Mouse (Mus musculus) stomach, embryonic 15.5 days (tissue): ENCODE results near the gene Gria4. TPM values are rescaled to one million over a fixed set of nuclear protein-coding genes. Genes with fewer than 3 reads are reported as not detected.

ENCODE experiments used
- ATAC-seq: fragments of 200-750 bp; cut with Nextera tagmentation; 2 replicates; pipeline ENCODE4 v1.8.0; 2017; ENCODE audit warnings: low read depth, moderate number of reproducible peaks, moderate TSS enrichment; ENCODE audit not compliant: insufficient read depth, low FRiP score
- H3K27ac ChIP-seq: fragments of 300-500 bp; sonication (generic); 2 replicates; pipeline ENCODE4 v1.5.1; 2015; ENCODE audit warnings: mild to moderate bottlenecking, inconsistent platforms
- H3K27me3 ChIP-seq: fragments of 300-500 bp; sonication (generic); replicated peaks from 2 replicates; pipeline ENCODE4 v1.6.1; 2015; ENCODE audit warnings: inconsistent platforms
- H3K36me3 ChIP-seq: fragments of 300-500 bp; sonication (generic); 2 replicates; pipeline ENCODE4 v1.6.1; 2015; ENCODE audit warnings: inconsistent platforms
- H3K4me1 ChIP-seq: fragments of 300-500 bp; sonication (generic); 2 replicates; pipeline ENCODE4 v1.6.1; 2015; ENCODE audit warnings: inconsistent platforms
- H3K4me2 ChIP-seq: fragments of 300-500 bp; sonication (generic); 2 replicates; pipeline ENCODE4 v1.6.1; 2015; ENCODE audit warnings: mild to moderate bottlenecking, inconsistent platforms
- H3K4me3 ChIP-seq: fragments of 300-500 bp; sonication (generic); replicated peaks from 2 replicates; pipeline ENCODE4 v1.5.1; 2015; ENCODE audit warnings: inconsistent platforms
- H3K9ac ChIP-seq: fragments of 300-500 bp; sonication (generic); 2 replicates; pipeline ENCODE4 v1.6.1; 2015; ENCODE audit warnings: inconsistent platforms
- H3K9me3 ChIP-seq: fragments of 300-500 bp; sonication (generic); 2 replicates; pipeline ENCODE4 v1.6.1; 2016; ENCODE audit warnings: inconsistent platforms
- WGBS: fragments of 180-500 bp; shearing (Covaris S2); methylation state at CpG from one replicate; pipeline ENCODE4 v1.1.7; 2015; 5-methylcytosine and 5-hydroxymethylcytosine counted together
- polyA plus RNA-seq: library from polyadenylated mRNA; unstranded; fragments of >200 nt; fragmentation: Nextera tagmentation; extraction: Ambion mirVana; gene quantifications from 2 replicates; pipeline ENCODE4 v1.2.1, GENCODE M21; 2015

The Gria4 gene
- polyA plus RNA-seq, 1 experiment from 2014 or later: 4.6 TPM

GRCm38 (mm10) chr9:4539218-4539617, 256.8 kb downstream of the Gria4 start:
- no peak for ATAC-seq
- Histone ChIP-seq H3K9me3 (no peaks in the 10 kb centered on the region), H3K9ac (no peak overlapping the region), H3K4me1 (no peaks in the 10 kb centered on the region), H3K27me3 (no peaks in the 10 kb centered on the region), H3K4me3 (no peak overlapping the region), H3K36me3 (no peaks in the 10 kb centered on the region), H3K4me2 (no peak overlapping the region), H3K27ac (no peak overlapping the region)
- 54% methylated on average over 1 of the region's 1 CpGs for WGBS

GRCm38 (mm10) chr9:4536514-4537150, 259.4 kb downstream of the Gria4 start:
- WGBS: 90% methylated on average over 6 of the region's 6 CpGs
- Histone ChIP-seq H3K27me3 (no peaks in the 10 kb centered on the region), H3K36me3 (no peaks in the 10 kb centered on the region), H3K9ac (no peak overlapping the region), H3K9me3 (no peaks in the 10 kb centered on the region), H3K27ac (no peak overlapping the region), H3K4me1 (no peaks in the 10 kb centered on the region), H3K4me2 (no peak overlapping the region), H3K4me3 (no peak overlapping the region)
- ATAC-seq: no peak

DNA sequence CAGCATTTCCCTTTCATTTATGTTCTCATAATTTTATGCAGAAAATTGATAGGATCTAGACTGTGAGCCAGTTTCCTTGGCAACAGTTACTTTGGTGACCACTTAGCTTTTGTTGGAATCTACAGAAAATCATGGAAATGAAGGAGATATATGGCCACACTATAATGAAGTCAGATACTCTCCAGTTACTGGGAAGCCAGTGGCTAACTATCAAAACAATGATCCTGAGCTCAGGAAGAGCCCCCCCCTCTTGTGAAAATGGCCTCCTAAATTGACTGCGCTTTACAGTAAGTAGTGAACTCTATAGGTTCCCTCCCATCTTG, 281.5 kb downstream of the Gria4 start:
- ATAC-seq: no peak
- Histone ChIP-seq H3K27me3 (no peaks in the 10 kb centered on the region), H3K27ac (no peak overlapping the region), H3K36me3 (no peaks in the 10 kb centered on the region), H3K9me3 (no peaks in the 10 kb centered on the region), H3K4me3 (no peak overlapping the region), H3K4me1 (no peaks in the 10 kb centered on the region), H3K4me2 (no peak overlapping the region), H3K9ac (no peak overlapping the region)
- WGBS: 96% methylated on average over 1 of the region's 1 CpGs

DNA sequence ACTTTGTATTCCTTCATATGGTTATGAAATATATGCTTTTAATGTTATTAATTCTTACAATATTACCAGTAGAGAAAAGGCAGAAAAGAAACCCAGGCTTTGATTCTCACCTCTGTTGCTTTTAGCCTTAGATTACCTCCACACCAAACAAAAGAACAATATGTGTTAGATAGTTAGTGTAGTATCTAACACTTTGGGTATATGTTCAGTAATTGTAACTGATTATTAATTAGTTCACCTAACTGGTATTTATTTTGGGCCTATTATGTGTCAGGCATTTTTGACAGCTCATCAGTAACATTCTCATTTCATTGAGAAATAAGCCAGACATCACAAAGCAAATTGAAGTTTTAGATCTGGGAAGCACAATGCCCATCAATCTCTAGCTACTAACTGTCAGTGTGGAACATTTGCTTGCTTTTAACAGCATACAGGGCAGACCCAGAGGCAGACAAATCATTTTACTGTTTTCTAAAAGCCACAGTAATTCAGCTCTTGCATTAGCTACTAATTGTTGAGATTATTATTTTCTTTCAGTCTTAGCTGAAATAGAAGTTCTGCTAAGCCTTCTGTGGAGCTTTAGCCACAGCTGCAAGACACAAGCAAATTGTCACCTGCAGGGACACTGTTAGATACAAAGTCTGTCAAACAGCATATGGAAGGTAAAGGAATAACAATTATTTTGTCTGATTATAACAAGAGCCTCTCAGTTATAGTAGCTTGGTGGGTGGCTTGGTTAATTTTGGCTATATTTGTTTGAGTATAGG, 282.1 kb downstream of the Gria4 start:
- no peaks in the 10 kb centered on the region for H3K9me3 ChIP-seq
- no peak overlapping the region for H3K27ac ChIP-seq
- H3K4me3 ChIP-seq: no peak overlapping the region
- H3K36me3 ChIP-seq: no peaks in the 10 kb centered on the region
- H3K4me2 ChIP-seq: no peak overlapping the region
- no peak overlapping the region for H3K9ac ChIP-seq
- ATAC-seq: no peak
- no peaks in the 10 kb centered on the region for H3K27me3 ChIP-seq
- H3K4me1 ChIP-seq: no peaks in the 10 kb centered on the region

DNA sequence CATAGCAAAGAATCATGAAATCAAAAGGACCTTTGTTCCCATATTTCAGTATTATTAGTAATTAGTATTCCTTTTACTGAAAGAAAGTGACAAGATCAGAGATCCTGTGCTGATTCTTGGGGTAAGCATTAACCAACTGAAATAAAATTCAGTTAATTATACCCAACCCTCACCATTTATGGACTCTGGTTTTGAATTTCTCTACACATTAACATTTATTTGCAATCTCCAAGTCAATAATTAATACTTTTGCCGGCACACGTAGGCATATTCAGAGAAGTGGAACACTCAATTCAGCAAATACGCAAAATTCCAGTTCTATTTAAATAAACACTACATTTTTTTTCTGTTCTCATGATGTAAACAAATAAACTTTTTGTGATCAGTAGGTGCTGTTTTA, 289.9 kb downstream of the Gria4 start:
- 81% methylated on average over 3 of the region's 3 CpGs for WGBS
- no peak for ATAC-seq

GRCm38 (mm10) chr9:4505087-4505486, 290.9 kb downstream of the Gria4 start:
- Histone ChIP-seq H3K27ac (no peak overlapping the region), H3K27me3 (no peaks in the 10 kb centered on the region), H3K4me2 (no peak overlapping the region), H3K9me3 (no peaks in the 10 kb centered on the region), H3K9ac (no peak overlapping the region), H3K4me1 (no peaks in the 10 kb centered on the region), H3K4me3 (no peak overlapping the region), H3K36me3 (no peaks in the 10 kb centered on the region)
- ATAC-seq: no peak
- 17% methylated on average over 1 of the region's 1 CpGs for WGBS

More for the DNA sequence above, 289.9 kb downstream of the Gria4 start:
- Histone ChIP-seq H3K4me3 (no peak overlapping the region), H3K27me3 (no peaks in the 10 kb centered on the region), H3K4me1 (no peaks in the 10 kb centered on the region), H3K9ac (no peak overlapping the region), H3K4me2 (no peak overlapping the region), H3K9me3 (no peaks in the 10 kb centered on the region), H3K27ac (no peak overlapping the region), H3K36me3 (no peaks in the 10 kb centered on the region)

DNA sequence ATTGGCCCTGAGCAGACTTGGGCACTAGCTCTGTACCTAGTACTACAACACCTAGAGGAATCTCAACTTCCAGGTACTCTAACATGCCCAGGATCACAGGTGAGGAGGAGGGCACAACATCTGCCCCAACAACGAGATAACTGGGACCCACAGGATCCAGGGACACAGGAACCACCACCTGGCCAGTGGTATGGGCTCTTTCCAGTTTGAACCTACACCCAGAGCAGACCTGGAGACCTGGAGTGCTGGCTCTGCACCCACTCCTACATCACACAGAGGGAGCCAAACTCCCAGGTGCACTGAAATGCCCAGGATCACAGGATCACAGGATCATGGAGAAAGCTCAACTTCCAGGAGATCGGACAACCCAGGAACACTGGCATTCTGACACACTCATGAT, 309.6 kb downstream of the Gria4 start:
- H3K36me3 ChIP-seq: no peaks in the 10 kb centered on the region
- WGBS: 83% methylated on average over 2 of the region's 2 CpGs
- no peak for ATAC-seq

DNA sequence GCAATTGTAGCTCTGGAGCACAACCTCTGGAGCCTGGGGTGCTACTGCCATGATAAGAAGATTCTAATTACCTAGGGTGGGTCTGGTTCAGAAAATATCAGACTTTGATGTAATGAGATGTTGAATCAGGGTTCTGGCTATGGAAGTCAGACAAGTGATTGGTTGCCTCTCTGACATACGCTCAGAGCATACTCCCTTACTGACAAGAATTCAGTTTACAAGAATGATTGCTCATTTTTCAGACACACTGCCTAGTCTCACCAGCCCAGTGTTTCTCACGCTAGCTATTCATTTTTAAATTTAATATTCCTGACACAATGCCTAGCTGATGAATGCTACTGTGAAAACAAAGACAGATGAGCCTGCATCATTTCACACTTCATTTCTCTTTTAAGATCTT, 311.5 kb downstream of the Gria4 start:
- Histone ChIP-seq H3K27me3 (no peaks in the 10 kb centered on the region), H3K4me3 (no peak overlapping the region), H3K9ac (no peak overlapping the region)

More for the DNA sequence above, 309.6 kb downstream of the Gria4 start:
- Histone ChIP-seq H3K4me2 (no peak overlapping the region), H3K4me3 (no peak overlapping the region), H3K4me1 (no peaks in the 10 kb centered on the region), H3K27me3 (no peaks in the 10 kb centered on the region), H3K9ac (no peak overlapping the region), H3K9me3 (no peaks in the 10 kb centered on the region), H3K27ac (no peak overlapping the region)

DNA sequence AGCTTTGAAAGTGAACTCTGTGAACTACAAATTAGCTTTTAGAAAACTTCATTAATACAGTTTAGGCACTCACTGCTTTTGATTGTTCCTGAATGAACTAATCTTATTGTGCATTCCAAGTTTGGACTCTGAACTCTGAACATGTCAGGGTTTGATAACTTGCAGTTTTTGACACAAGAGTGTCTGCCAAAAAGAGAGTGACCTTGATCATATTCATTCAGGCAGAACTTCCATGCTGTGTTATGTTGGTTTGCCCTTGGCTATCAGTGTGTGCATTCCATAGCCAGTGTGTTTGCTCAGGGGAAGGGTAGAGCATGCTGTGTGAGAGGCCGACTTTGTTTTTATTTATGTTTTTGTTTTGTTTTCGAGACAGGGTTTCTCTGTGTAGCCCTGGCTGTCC, 325.2 kb downstream of the Gria4 start:
- H3K36me3 ChIP-seq: no peaks in the 10 kb centered on the region
- H3K4me2 ChIP-seq: no peak overlapping the region
- no peaks in the 10 kb centered on the region for H3K9me3 ChIP-seq
- no peaks in the 10 kb centered on the region for H3K27me3 ChIP-seq
- WGBS: 67% methylated on average over 2 of the region's 2 CpGs
- no peak overlapping the region for H3K4me3 ChIP-seq
- no peaks in the 10 kb centered on the region for H3K4me1 ChIP-seq
- no peak for ATAC-seq
- H3K9ac ChIP-seq: no peak overlapping the region
- H3K27ac ChIP-seq: no peak overlapping the region

More for the DNA sequence above, 311.5 kb downstream of the Gria4 start:
- WGBS: 68% methylated on average over 2 of the region's 2 CpGs
- H3K36me3 ChIP-seq: no peaks in the 10 kb centered on the region
- no peak overlapping the region for H3K27ac ChIP-seq
- no peak for ATAC-seq
- H3K9me3 ChIP-seq: no peaks in the 10 kb centered on the region
- no peaks in the 10 kb centered on the region for H3K4me1 ChIP-seq
- no peak overlapping the region for H3K4me2 ChIP-seq

GRCm38 (mm10) chr9:4459456-4460070, 336.5 kb downstream of the Gria4 start:
- 32% methylated on average over 1 of the region's 1 CpGs for WGBS
- H3K9me3 ChIP-seq: no peaks in the 10 kb centered on the region
- H3K4me3 ChIP-seq: no peak overlapping the region
- no peaks in the 10 kb centered on the region for H3K27me3 ChIP-seq
- H3K36me3 ChIP-seq: no peaks in the 10 kb centered on the region
- H3K4me2 ChIP-seq: no peak overlapping the region
- no peak overlapping the region for H3K27ac ChIP-seq
- no peaks in the 10 kb centered on the region for H3K4me1 ChIP-seq
- no peak for ATAC-seq
- no peak overlapping the region for H3K9ac ChIP-seq

DNA sequence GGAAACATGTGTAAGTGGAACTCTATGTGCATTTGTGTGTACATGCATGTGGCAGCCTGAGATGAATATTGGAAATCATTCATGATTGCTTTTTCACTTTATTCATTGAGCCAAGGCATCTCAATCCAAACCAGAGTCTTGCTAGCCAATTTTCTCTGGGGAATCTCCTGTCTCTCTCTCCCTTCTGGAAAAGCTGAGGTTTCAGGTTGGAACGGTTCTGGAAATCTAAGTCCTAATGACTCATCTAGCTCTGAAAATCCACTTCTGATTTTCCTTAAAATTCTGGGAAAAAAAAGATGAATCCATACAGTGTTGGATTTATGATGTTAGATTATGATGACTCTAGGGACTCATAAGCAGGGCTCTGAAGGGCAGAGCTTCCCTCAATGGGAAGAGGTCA, 337.8 kb downstream of the Gria4 start:
- WGBS: 74% methylated on average over 1 of the region's 1 CpGs
- Histone ChIP-seq H3K4me1 (no peaks in the 10 kb centered on the region), H3K4me2 (no peak overlapping the region), H3K36me3 (no peaks in the 10 kb centered on the region), H3K4me3 (no peak overlapping the region), H3K9ac (no peak overlapping the region), H3K27ac (no peak overlapping the region), H3K9me3 (no peaks in the 10 kb centered on the region), H3K27me3 (no peaks in the 10 kb centered on the region)
- no peak for ATAC-seq

- no peaks in the 10 kb centered on the region for H3K36me3 ChIP-seq
- H3K4me1 ChIP-seq: no peaks in the 10 kb centered on the region
- H3K27me3 ChIP-seq: no peaks in the 10 kb centered on the region
- no peak for ATAC-seq
- H3K9me3 ChIP-seq: no peaks in the 10 kb centered on the region
- WGBS: 86% methylated on average over 1 of the region's 1 CpGs
- no peak overlapping the region for H3K4me3 ChIP-seq
- H3K27ac ChIP-seq: no peak overlapping the region
- H3K9ac ChIP-seq: no peak overlapping the region
- no peak overlapping the region for H3K4me2 ChIP-seq
Observed at GRCm38 (mm10) chr9:4457644-4458043, 338.4 kb downstream of the Gria4 start.
